Comparison of ENCODE assay signal across 11 mouse cellular contexts in genomic region chr17:13572204-13572833, GRCm38 (mm10).
DNase-seq lines count a peak whose midpoint lies in the region; ATAC-seq lines count a peak whose summit lies in the region.
"Had no signal": no experiment of that assay in that cellular context is flagged by ENCODE, and none has a peak within 500 bp of the region (broad histone marks: within the 10 kb centered on the region; RNA-seq: fewer than 3 reads in every experiment).

No protein-coding gene starts in this region.

- H3K4me1 ChIP-seq in midbrain, embryonic 10.5 days: peaks cover 15% of the 10 kb centered on the region
- no peaks in the 10 kb centered on the region for H3K4me1 ChIP-seq in midbrain, embryonic 11.5 days (ENCODE audit: control insufficient read depth, insufficient read depth, low read length)
- H3K4me1 ChIP-seq in intestine, embryonic 15.5 days (replicated peaks): no peaks in the 10 kb centered on the region
- peaks cover 39% of the 10 kb centered on the region for H3K4me1 ChIP-seq in midbrain, embryonic 13.5 days (replicated peaks)

- no peaks in the 10 kb centered on the region for H3K36me3 ChIP-seq in midbrain, embryonic 10.5 days
- no peaks in the 10 kb centered on the region for H3K36me3 ChIP-seq in midbrain, embryonic 11.5 days (ENCODE audit: control insufficient read depth, insufficient read depth, low read length)
- no peaks in the 10 kb centered on the region for H3K36me3 ChIP-seq in intestine, embryonic 15.5 days
- no peaks in the 10 kb centered on the region for H3K36me3 ChIP-seq in midbrain, embryonic 13.5 days

- H3K4me2 ChIP-seq in midbrain, embryonic 11.5 days: no peak overlapping the region
- no peak overlapping the region for H3K4me2 ChIP-seq in intestine, embryonic 15.5 days (replicated peaks)
- no peak overlapping the region for H3K4me2 ChIP-seq in midbrain, embryonic 13.5 days (replicated peaks)

- H3K27me3 ChIP-seq in midbrain, embryonic 10.5 days (ENCODE audit: low read depth, poor library complexity, severe bottlenecking): no peaks in the 10 kb centered on the region
- no peaks in the 10 kb centered on the region for H3K27me3 ChIP-seq in midbrain, embryonic 11.5 days (ENCODE audit: control insufficient read depth, insufficient read depth, low read length)
- H3K27me3 ChIP-seq in intestine, embryonic 15.5 days (replicated peaks): no peaks in the 10 kb centered on the region
- no peaks in the 10 kb centered on the region for H3K27me3 ChIP-seq in midbrain, embryonic 13.5 days

- no peak overlapping the region for H3K9ac ChIP-seq in midbrain, embryonic 11.5 days (ENCODE audit: low read length)
- no peak overlapping the region for H3K9ac ChIP-seq in intestine, embryonic 15.5 days
- H3K9ac ChIP-seq in midbrain, embryonic 13.5 days (replicated peaks): no peak overlapping the region

- no peak overlapping the region for H3K4me3 ChIP-seq in midbrain, embryonic 10.5 days
- H3K4me3 ChIP-seq in midbrain, embryonic 11.5 days (ENCODE audit: low read depth, low read length): no peak overlapping the region
- no peak overlapping the region for H3K4me3 ChIP-seq in intestine, embryonic 15.5 days (replicated peaks)
- H3K4me3 ChIP-seq in midbrain, embryonic 13.5 days (replicated peaks): no peak overlapping the region

- ATAC-seq in midbrain, embryonic 11.5 days (ENCODE audit: low FRiP score): no peak
- ATAC-seq in intestine, embryonic 15.5 days: peak; percentile 85
- no peak for ATAC-seq in midbrain, embryonic 13.5 days
- ATAC-seq in cerebellum, adult (ENCODE audit: insufficient number of reproducible peaks, low FRiP score, low TSS enrichment): no peak

- DNase-seq in midbrain, embryonic 10.5 days (ENCODE audit: low spot score): no peak
- DNase-seq in midbrain, embryonic 11.5 days (ENCODE audit: low spot score, missing footprints): no peak
- no peak for DNase-seq in retina, embryonic 14.5 days (ENCODE audit: low spot score)
- DNase-seq in adrenal gland, adult 2 months: no peak
- DNase-seq: cerebellum, postnatal 25 days; heart, postnatal 14 days; layer of hippocampus, postnatal 36 days; spleen, adult 18-20 months had no signal

- H3K9me3 ChIP-seq in midbrain, embryonic 10.5 days (replicated peaks): no peaks in the 10 kb centered on the region
- no peaks in the 10 kb centered on the region for H3K9me3 ChIP-seq in midbrain, embryonic 11.5 days (ENCODE audit: control insufficient read depth, low read length)
- H3K9me3 ChIP-seq in intestine, embryonic 15.5 days: no peaks in the 10 kb centered on the region
- H3K9me3 ChIP-seq in midbrain, embryonic 13.5 days: no peaks in the 10 kb centered on the region

- peak overlapping the region; percentile 46 for H3K27ac ChIP-seq in midbrain, embryonic 10.5 days (replicated peaks)
- no peak overlapping the region for H3K27ac ChIP-seq in midbrain, embryonic 11.5 days (ENCODE audit: low read depth, low read length)
- H3K27ac ChIP-seq in intestine, embryonic 15.5 days: no peak overlapping the region
- H3K27ac ChIP-seq in midbrain, embryonic 13.5 days: peak overlapping the region; percentile 85

- WGBS in midbrain, embryonic 10.5 days: 72% methylated on average over 8 of the region's 8 CpGs
- 68% methylated on average over 8 of the region's 8 CpGs for WGBS in midbrain, embryonic 11.5 days
- WGBS in intestine, embryonic 15.5 days: 54% methylated on average over 8 of the region's 8 CpGs
- 43% methylated on average over 8 of the region's 8 CpGs for WGBS in midbrain, embryonic 13.5 days

Comparison
In these comparisons a context has a peak if more than half of its experiments do, and no peak if none do; other contexts are left out.
1. H3K27ac ChIP-seq: peak in midbrain, embryonic 10.5 days (single experiment) and midbrain, embryonic 13.5 days (single experiment); none in midbrain, embryonic 11.5 days (single experiment) and intestine, embryonic 15.5 days (single experiment).